Mouse (Mus musculus) CD4-positive helper T cell, adult 2 months (primary cell): ENCODE measurements around the gene Nemp1.
"Not testable (repeated sequence)": the region's sequence is repeated elsewhere in the genome, so short reads cannot be mapped to it uniquely, and the experiment has no call there.

Experiments
- DNase-seq: peaks from one replicate; pipeline ENCODE4 v3.0.0-alpha.2; 2012; ENCODE audit warnings: low read depth, missing footprints, low spot score

Gene Nemp1

DNA sequence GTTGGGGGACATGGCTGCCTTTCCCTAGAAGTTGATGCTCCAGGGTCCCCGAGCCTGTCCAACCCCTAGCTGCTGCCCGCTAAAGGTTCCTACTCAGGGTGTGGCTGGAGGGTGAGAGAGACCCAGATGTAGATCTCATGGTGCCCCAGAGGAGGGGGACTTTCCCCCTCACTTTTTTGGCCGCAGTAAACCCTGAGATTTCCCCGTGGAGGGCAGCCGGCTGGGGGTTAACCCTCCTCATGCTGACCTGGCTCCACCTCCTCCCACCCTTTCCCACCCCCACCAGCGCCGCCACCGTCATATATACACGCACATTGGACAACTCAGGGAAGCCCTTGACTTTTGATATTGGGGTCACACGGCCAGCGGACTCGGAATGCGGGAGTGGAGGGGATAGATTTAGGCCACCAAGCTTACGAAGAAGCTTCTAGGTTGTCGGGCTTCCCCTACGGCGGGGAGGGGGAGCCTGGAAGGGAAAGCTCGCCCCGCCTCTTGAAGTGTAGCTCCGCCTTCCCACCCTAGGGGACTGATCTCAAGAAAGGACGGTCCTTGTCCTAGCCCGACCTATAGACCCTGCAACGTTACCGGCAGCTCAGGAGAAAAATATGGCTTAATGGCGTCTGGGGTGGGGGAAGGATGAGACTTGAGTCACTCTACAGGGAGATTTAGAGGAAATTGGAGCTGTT is 23.0 kb upstream of the Nemp1 start:
- peak; percentile 86 for DNase-seq

DNA sequence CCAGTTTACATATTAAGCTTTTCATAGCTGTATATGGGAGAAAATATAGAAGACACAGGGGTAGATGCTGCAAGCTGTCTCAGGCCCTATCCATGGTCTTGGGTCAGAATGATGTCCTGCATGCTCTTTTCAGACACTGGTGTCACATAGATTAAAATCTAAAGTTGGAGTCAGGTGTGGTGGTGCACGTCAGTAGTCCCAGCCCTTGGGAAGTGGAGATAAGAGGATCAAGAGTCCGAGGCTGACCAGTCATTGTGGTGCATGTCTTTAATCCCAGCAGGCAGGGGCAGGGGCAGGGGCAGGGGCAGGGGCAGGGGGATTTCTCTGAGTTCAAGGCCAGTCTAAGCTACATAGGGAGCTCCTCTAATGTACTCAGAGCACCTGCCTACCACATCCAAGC is 20.9 kb upstream of the Nemp1 start:
- DNase-seq = no peak

DNA sequence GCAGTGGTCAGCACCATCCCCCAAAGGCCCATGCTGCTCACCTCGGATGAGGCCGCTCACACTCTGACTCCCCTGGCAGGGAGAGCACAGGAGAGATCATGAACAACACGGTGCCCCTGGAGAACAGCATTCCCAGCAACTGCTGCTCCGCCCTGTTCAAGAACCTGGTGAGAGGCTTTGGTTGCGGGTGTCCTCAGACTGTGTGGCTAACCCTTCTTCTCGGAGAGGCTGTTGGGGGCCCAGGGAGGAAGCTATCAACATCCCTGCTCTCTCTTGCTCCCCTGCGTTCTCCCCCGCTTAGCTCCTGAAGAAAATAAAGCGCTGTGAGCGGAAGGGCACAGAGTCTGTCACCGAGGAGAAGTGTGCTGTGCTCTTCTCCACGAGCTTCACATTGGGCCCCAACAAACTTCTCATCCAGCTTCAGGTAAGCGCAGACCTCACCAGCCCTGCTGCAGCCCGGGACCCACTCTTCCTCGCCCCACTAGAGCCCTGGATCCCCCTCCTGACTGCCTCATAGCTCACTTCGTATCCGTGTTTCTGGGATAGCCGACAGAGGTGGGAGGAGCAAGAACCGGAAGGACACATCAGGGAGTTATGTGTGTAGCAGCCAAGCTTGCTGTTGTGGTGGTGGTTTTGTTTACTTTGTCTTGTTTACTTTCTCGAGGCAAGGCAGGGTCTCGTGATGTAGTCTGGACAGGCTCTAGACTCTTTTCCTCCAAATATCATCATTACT is 13.6 kb upstream of the Nemp1 start:
- DNase-seq = no peak

DNA sequence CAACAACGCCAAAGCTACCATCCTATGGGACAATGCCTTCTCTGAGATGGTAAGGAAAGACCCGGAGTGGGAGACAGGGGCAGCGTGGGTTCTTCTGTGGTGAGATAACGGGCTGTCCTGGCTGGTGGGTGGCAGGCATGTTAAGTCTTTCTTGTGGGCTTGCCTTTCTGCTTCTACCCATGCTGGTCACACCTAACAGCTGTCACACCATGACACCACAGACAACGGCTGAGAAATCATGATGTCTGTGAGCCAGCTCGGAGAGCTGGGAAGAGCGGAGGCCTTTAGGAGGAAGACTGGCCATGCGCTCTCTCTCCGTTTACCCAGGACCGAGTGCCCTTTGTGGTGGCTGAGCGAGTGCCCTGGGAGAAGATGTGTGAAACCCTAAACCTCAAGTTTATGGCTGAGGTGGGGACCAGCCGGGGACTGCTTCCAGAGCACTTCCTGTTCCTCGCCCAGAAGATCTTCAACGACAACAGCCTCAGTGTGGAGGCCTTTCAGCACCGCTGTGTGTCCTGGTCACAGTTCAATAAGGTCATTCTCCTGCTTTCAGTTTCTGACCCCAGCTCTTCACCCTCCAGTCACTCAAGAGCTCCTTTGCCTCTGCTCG is 11.6 kb upstream of the Nemp1 start:
- peak; percentile 32 for DNase-seq

DNA sequence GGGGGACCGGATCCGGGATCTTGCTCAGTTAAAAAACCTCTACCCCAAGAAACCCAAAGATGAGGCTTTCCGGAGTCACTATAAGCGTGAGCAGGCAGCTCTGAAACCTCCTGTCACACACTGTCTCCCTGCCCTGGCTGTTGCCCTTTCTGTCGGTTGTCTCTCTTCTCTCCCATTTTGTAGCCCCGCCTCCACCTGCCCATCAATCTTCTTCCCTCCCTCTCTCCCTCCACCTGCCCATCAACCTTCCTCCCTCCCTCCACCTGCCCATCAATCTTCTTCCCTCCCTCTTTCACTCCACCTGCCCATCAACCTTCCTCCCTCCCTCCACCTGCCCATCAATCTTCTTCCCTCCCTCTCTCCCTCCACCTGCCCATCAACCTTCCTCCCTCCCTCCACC is 9.1 kb upstream of the Nemp1 start:
- not testable (repeated sequence) for DNase-seq

DNA sequence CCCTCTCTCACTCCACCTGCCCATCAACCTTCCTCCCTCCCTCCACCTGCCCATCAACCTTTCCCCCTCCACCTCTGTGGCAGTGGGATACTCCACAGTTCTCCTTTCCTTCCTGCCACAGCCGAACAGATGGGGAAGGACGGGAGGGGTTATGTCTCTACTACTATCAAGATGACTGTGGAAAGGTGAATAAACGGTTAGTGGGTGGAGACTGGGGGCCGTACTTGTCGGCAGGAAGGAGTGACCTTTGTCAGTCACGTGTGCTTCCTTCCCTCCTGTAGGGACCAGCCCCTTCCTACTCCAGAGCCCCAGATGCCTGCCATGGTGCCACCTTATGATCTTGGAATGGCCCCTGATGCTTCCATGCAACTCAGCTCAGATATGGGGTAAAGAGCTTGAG is 8.6 kb upstream of the Nemp1 start:
- peak; percentile 38 for DNase-seq

DNA sequence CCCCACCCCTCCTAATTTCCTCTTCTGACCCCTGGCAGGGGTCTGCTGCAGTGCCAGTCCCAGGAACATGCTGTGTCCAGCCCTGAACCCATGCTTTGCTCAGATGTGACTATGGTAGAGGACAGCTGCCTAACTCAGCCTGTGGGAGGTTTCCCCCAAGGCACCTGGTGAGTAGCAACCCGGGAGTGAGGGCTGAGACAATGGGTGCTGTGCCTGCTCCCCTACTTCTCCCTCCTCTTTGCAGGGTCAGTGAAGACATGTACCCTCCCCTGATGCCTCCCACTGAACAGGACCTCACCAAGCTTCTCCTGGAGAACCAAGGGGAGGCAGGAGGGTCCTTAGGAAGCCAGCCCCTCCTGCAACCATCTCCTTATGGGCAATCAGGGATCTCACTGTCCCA is 7.2 kb upstream of the Nemp1 start:
- DNase-seq = no peak

DNA sequence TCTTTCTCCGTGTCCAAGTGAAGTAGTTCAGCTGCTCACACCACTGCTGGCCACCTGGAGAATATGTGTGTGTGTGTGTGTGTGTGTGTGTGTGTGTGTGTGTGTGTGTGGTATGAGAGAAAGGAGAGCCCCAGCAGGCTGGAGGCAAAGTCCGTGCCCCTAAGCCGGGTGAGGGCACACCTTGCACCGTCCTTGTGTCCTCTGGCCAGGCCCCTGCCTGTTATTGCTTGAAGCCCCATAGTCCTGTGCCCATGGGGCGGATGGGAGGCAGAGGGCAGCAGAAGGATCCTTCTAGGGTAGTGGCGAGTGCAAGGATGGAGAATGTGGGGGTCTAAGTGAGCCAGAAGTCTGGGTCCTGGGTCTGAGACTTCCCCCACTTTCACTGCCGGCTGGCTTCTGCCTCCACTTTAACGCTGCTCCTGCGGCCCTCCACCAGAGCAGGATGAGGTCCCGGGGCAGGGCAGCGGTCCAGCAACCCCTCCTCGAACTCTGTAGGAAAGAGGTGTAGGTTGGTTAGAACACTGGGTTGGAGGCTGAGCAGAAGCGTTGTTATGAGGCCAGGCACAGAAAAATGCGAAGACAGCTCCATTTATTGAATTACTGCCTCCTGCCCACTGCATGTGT is 5.3 kb upstream of the Nemp1 start:
- no peak for DNase-seq

DNA sequence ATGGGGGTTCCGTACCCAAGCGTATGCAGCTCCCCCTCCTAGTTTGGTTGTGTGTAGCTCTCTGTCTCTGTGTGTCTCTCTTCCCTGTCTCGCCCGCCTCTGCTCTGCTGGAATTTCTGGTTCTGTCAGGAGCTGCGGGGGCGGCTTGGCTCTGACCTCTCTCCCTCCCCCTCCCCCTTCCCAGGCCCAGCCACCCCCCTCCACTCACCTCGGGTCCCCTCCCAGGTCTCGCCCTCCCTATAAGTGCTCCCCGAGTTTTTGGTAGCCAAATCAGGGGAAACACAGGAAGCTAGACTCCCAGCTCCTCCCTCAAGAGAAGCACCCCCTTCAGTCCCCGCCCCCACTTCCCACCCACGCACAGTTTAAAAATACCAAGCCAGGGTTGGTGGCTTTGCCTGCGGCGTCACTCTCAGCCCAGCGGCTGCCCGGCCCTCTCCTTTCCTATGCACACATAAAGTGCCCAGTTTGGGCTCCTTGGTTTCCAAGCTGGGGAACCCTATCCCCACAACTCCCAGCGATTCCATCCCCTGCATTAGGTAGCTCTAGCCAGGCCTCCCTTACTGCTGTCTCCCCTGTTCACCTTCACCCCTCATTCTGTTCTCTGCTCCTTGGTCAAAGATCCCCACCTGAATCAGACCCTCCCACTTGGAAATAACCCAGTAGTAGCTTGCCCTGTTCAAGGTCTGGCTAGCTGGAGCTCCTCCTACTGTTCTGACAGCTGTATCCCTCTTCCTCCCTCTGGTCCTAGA is 4.6 kb upstream of the Nemp1 start:
- peak; percentile 88 for DNase-seq

DNA sequence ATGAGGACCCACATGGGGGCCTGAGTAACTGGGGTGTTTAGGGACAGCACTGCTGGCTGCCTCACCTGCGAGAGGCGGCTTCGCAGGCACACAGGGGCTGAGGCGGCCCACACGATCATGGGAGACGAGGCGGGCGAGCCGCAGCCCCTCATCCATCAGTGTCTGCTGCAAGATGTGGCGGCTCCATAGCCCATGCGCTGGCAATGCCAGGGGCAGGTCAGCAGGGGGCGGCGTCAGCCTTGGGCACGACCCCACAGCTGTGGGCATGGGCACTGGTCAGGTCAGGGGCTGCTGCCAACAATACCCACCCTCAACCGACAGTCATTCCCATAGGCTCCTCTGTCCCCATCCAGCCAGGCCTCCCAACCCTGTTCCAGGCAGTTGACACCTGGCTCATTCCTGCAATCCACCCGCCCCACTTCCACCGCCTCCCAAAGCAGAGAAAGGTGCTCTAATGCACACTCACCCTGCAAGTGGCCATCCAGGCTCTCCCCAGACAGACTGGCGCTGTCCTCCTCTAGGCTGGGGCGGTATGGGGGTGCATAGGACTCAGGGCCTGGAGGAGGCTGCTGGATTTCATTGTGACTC is 3.9 kb upstream of the Nemp1 start:
- DNase-seq = peak; percentile 50

DNA sequence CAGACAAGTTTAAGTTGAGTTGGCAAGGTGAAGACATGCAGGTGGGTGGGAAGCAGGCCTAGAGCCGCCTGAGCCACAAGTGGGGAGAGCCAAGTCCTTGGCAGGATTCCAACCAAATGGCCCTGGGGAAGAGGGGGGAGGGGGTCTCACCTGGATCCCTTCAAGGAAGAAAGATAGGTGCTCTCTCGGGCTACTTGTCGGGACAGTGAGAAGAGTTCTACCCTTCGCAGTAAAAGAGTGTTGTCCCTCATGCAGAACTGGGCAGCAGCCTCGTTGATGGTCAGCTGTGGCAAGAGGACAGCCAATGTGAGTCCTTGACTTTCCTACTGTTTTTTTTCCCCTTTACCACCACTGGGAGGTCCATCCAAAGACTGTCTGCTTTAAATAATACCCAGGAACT is 3.1 kb upstream of the Nemp1 start:
- DNase-seq = peak; percentile 15

DNA sequence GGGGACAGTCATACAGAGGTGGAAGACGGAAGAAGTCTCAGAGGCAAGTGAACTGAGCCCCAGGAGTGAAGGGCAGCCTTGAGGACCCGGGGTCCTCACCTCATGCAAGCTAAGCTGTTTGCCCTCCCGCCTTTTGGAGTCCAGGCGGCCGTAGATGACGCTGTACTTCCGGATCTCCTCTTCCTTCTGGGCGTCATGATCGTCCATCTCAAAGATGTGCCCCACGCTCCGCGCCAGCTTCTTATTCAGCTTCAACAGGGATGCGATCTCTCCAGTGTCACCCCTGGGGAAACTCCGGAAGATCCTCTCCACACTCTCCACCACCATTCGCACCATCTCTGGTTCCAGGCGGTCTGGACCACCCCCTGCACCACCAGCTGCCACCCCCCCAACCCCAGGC is 2.5 kb upstream of the Nemp1 start:
- DNase-seq = peak; percentile 14

DNA sequence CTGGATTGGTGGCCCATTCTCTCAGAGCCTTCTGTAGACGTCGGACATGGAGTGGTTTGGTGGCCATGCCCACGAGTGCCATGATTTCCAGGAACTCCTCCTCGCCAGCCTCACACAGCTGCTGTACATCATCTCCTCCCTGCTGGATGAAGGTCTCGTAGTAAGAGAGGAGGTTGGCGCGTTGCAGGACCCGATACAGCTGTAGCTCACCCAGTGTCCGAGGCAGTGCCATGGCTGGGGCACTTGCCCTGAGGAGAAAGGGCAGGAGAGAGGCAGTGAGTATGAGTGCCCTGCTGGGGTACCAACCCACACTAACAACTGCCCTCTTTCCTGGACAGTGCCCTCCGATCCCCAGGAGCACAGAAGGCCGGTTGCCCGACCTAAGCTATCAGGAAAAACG is 1.8 kb upstream of the Nemp1 start:
- peak; percentile 14 for DNase-seq

DNA sequence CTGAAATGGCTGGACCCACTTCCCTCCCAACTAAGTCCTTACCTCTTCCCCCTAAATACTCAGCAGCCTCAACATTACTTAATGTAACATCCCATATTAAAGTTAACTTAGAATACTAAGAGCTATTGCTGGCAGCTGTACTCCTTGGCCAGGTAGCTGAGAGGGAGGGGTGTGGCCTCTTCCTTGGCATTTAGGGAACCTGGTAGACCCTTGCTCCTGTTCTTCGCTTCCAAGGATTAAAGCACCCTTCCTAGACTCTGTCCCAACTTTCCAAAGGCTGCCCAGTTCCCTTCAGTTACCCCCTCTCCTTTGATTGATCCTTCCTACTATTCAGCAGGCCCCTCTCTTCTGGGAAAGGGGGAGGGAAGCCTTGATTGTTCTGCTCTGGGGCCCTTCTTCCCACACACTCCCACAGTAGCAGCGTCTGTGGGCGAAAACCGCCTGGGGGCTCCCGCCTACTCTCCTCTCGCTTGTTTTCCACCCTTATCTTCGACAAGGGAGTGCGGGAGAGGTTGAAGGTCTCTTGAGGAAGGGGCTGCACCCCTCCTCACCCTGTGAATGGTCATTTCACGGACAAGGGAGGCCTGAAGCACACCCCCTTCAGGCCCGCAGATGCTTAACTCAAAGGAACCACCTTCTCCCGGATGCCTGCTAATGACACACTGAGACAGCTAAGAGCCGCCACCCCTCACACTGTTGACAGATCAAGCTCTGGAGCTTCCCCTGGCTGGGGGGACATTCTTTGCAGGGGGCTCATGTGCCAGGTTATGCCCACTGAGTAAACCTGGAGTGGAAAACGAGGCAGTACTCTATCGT is 1.1 kb upstream of the Nemp1 start:
- peak; percentile 66 for DNase-seq

DNA sequence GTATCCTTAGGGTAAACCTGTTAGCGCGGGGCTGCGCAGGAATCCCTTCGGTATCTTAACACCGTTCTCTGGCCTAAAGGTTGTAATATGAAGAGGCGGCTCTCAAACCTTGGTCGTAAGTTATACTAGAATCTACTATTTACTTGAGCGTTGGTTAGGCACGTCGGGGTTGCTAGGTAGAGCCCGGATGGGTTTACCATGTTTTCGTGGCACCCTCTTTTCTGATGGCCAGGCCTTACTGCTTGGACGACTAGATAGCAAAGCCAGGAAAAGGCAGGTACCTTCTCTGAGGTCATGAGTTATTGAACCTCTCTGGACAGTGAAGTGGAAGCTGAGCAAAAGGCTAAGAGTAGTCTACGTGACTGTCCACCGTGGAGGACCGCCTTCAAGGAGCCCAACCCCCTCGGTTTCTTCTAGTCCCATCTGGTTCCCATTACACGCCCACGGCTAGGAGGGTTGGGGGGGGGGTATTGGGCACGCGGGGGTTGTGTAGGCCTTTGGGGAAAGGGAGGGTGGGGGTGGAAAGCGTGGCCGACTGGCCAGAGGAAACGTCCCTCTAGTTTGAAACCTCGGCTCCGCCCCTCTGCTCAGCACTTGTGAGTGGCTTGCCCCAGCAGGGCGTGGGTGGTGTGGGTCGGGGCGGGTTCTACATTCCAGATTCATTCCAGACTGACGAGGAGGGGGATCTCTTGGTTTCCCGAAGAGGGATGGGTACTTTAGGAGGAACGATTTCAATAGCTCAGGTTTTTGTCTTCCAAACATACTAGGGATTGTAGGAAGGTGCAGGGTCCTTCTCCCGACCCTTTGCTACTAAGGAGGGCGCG is 780 bp downstream of the Nemp1 start:
- DNase-seq = peak; percentile 82

DNA sequence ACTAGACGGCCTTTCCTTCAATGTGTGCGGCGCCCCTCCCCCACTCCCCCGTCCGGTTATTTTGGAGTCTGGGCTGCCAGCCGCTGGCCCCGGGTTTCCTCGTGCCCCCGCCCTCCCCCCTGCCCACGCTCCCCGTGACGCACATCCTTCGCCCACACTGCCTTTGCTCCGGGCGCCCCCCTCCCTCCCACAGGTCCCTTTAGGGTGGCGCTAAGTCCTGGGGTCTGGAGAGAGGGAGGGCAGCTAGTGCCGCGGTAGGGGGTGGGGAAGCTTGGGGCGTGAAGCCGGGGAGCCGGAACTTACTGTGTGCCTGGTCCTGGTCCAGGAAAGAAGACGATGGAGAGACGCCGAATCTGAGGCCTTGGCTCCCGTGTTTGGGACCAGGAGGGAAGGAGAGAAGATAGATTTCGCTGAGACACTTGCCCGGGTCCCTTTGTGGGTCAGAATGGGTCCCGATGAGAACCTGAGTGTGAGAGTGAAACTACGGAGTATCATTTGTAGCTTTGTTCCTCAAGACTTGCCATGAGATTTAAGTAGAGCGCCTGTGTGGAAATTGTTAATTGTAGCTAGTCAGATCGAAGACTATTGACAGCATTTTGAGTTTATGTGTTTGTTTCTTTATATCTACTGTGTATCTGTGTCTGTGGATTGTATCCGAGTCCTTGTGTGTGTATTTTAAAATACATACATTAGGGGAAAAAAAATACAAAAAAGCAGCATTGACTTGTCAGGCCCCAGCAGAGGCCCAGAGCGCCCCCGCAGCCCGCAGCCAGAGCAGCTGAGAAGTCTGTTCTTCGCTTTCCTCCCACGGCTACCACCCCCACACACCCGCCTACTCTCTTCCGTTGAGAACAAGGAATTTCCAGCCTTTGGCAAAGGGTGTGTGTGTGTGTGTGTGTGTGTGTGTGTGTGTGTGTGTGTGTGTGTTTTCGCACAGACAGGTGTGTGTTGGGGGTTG is 1.7 kb downstream of the Nemp1 start, which contains the start of gene Nab2:
Gene Nab2, minus strand, starts transcription at position 476 of the 958 bp plus-strand sequence.
- peak; percentile 92 for DNase-seq

DNA sequence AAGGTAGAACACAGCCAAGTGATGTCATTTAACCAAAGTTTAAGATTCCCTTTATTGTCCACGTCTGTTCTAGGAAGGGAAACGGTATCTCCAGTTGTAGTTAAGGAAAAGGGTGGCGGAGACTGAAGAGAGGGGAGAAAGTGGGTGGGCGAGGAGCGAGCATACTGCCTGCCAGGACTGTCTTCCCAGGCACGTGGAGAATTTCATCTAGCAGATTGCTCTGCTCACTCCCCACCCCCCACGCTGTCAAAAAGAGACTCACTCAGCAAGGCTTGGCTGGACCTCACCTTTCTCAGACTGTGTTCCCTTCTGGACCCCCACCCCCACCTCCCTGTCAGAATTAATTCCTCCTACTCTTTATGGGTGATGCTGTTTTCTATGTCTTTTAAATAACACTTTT is 2.5 kb downstream of the Nemp1 start:
- DNase-seq = no peak

DNA sequence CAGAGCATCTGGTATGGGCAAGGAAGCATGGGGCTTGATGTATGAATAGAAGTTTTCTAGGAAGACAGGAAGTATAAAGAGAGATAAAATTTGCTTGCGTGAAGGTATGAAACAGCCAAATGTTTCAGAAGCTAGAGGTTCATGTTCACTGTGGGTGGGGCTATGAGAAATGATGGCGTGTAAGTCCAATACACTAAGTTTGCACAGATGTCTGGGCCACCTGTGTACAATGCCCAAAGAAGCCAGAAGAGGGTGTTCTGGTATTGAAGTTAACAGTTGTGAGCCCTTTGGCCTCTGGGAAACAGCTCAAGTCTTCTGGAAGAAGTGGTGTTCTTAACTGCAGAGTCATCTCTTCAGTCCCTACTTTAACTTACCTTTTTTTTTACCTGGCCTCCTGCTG is 3.5 kb downstream of the Nemp1 start:
- DNase-seq = peak; percentile 50
